Comparison of ENCODE assay signal across 14 mouse cellular contexts in the genomic region with DNA sequence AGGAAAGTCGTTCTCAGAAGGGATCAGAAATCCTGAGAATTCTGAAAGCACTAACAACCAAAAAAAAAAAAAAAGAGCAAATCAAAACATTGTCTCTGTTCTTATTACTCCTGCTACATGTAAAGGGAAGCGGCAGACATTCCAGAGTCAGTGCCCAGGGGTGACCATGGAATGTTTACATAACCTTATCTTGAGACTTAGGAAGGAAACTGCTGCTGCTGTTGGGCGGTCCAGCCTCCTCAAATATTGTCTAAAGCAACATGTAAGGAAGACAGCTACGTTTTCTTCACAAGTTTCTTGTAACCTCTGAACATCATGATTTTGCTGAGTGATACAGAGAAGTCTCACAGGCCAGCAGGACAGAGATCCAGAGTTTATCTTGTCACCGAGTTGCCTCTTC. TPM values are rescaled to one million over a fixed set of nuclear protein-coding genes. Genes with fewer than 3 reads are reported as not detected.
DNase-seq lines count a peak whose midpoint lies in the region; ATAC-seq and TF ChIP-seq lines count a peak whose summit lies in the region.
"Had no signal": no experiment of that assay in that cellular context is flagged by ENCODE, and none has a peak within 500 bp of the region (broad histone marks: within the 10 kb centered on the region; RNA-seq: fewer than 3 reads in every experiment).

No protein-coding gene starts in this region.

- no peaks in the 10 kb centered on the region; the same call in 1 of the 2 replicates for H3K36me3 ChIP-seq in liver, adult 2 months (ENCODE audit: control insufficient read depth, insufficient read depth, low read length)
- H3K36me3 ChIP-seq in liver, embryonic 12.5 days: no peaks in the 10 kb centered on the region
- H3K36me3 ChIP-seq in heart, embryonic 11.5 days (ENCODE audit: control insufficient read depth, insufficient read depth, low read length): no peaks in the 10 kb centered on the region
- H3K36me3 ChIP-seq in kidney, embryonic 16.5 days (ENCODE audit: insufficient read depth, low read length): no peaks in the 10 kb centered on the region
- H3K36me3 ChIP-seq in myocyte (ENCODE audit: control insufficient read depth, insufficient read depth): no peaks in the 10 kb centered on the region
- H3K36me3 ChIP-seq: forebrain, embryonic 12.5 days; limb, embryonic 15.5 days; neural tube, embryonic 12.5 days; stomach, embryonic 15.5 days had no signal

- TF ChIP-seq CTCF in liver, adult 2 months (IDR thresholded peaks at IDR 0.05; ENCODE audit: low read depth, low read length): no peak

- DNase-seq in liver, adult 2 months (ENCODE audit: extremely low read depth, low read depth, low spot score): peak; percentile 45
- DNase-seq in testis, postnatal 14 days (ENCODE audit: low spot score): no peak
- DNase-seq in right cerebral cortex, postnatal 14 days: no peak
- DNase-seq in testis, postnatal 10 days (ENCODE audit: low spot score): no peak

- no peak for TF ChIP-seq POLR2A in liver, adult 2 months (IDR thresholded peaks at IDR 0.05; ENCODE audit: extremely low read depth, insufficient read depth, low read length)
- no peak for TF ChIP-seq POLR2A in myocyte (IDR thresholded peaks at IDR 0.05; ENCODE audit: insufficient read length, low read depth)

- no peaks in the 10 kb centered on the region for H3K9me3 ChIP-seq in liver, embryonic 12.5 days (replicated peaks)
- H3K9me3 ChIP-seq in heart, embryonic 11.5 days (replicated peaks; ENCODE audit: control insufficient read depth, low read length): no peaks in the 10 kb centered on the region
- no peaks in the 10 kb centered on the region for H3K9me3 ChIP-seq in kidney, embryonic 16.5 days (ENCODE audit: low read length)
- H3K9me3 ChIP-seq: forebrain, embryonic 12.5 days; limb, embryonic 15.5 days; neural tube, embryonic 12.5 days; stomach, embryonic 15.5 days had no signal

- H3K79me2 ChIP-seq in liver, adult 2 months (ENCODE audit: control insufficient read depth, insufficient read depth, low read length): peaks cover 28% of the 10 kb centered on the region
- H3K79me2 ChIP-seq in myocyte (ENCODE audit: control insufficient read depth, insufficient read depth): peaks cover 60% of the 10 kb centered on the region

- H3K27ac ChIP-seq in liver, adult 2 months (replicated peaks; ENCODE audit: insufficient read depth, low read depth, low read length): no peak overlapping the region; the same call in 1 of the 2 replicates
- H3K27ac ChIP-seq in liver, embryonic 12.5 days: no peak overlapping the region
- H3K27ac ChIP-seq in heart, embryonic 11.5 days (ENCODE audit: low read depth, low read length): no peak overlapping the region
- H3K27ac ChIP-seq in kidney, embryonic 16.5 days (ENCODE audit: low read length): peak overlapping the region; percentile 65; the same call in 1 of the 2 replicates
- H3K27ac ChIP-seq: forebrain, embryonic 12.5 days; limb, embryonic 15.5 days; neural tube, embryonic 12.5 days; stomach, embryonic 15.5 days had no signal

- 9% methylated on average over 5 of the region's 5 CpGs for WGBS in liver, adult 2 months
- WGBS in liver, embryonic 12.5 days (ENCODE audit: insufficient replicate concordance): 19% methylated on average over 5 of the region's 5 CpGs
- 6% methylated on average over 5 of the region's 5 CpGs for WGBS in heart, embryonic 11.5 days (ENCODE audit: insufficient replicate concordance)
- WGBS in kidney, embryonic 16.5 days: 5% methylated on average over 5 of the region's 5 CpGs

- no peak overlapping the region for H3K4me3 ChIP-seq in liver, adult 2 months (ENCODE audit: insufficient read depth, low read depth, low read length)
- no peak overlapping the region for H3K4me3 ChIP-seq in liver, embryonic 12.5 days
- no peak overlapping the region for H3K4me3 ChIP-seq in heart, embryonic 11.5 days (ENCODE audit: low read depth, low read length)
- no peak overlapping the region for H3K4me3 ChIP-seq in kidney, embryonic 16.5 days (ENCODE audit: low read length)
- H3K4me3 ChIP-seq in myocyte: no peak overlapping the region
- H3K4me3 ChIP-seq: forebrain, embryonic 12.5 days; limb, embryonic 15.5 days; neural tube, embryonic 12.5 days; stomach, embryonic 15.5 days had no signal

- peaks cover 24% of the 10 kb centered on the region for H3K4me1 ChIP-seq in liver, adult 2 months (ENCODE audit: control insufficient read depth, insufficient read depth, low read length)
- peaks cover 2% of the 10 kb centered on the region; the same call in 1 of the 2 replicates for H3K4me1 ChIP-seq in liver, embryonic 12.5 days
- H3K4me1 ChIP-seq in heart, embryonic 11.5 days (ENCODE audit: control insufficient read depth, insufficient read depth, low read length): peaks cover 4% of the 10 kb centered on the region
- peaks cover 11% of the 10 kb centered on the region for H3K4me1 ChIP-seq in kidney, embryonic 16.5 days (ENCODE audit: insufficient read depth, low read length)
- H3K4me1 ChIP-seq: forebrain, embryonic 12.5 days; limb, embryonic 15.5 days; neural tube, embryonic 12.5 days; stomach, embryonic 15.5 days had no signal

- no peak overlapping the region for H3K9ac ChIP-seq in liver, adult 2 months (ENCODE audit: low read depth, low read length)
- no peak overlapping the region for H3K9ac ChIP-seq in liver, embryonic 12.5 days
- H3K9ac ChIP-seq in heart, embryonic 11.5 days (ENCODE audit: low read depth, low read length): no peak overlapping the region
- H3K9ac ChIP-seq in kidney, embryonic 16.5 days (replicated peaks; ENCODE audit: low read length): no peak overlapping the region
- H3K9ac ChIP-seq: forebrain, embryonic 12.5 days; limb, embryonic 15.5 days; neural tube, embryonic 12.5 days; stomach, embryonic 15.5 days had no signal

- no peak for ATAC-seq in liver, embryonic 12.5 days
- ATAC-seq in heart, embryonic 11.5 days (replicated peaks; ENCODE audit: insufficient number of reproducible peaks, low FRiP score, low TSS enrichment): peak; percentile 65; the same call in 1 of the 2 replicates
- ATAC-seq in kidney, embryonic 16.5 days (ENCODE audit: low FRiP score, low TSS enrichment): peak; percentile 89
- ATAC-seq: inflammation-experienced regulatory T-cells, adult 6 months had no signal

- H3K27me3 ChIP-seq in liver, adult 2 months (ENCODE audit: control insufficient read depth, insufficient read depth, low read length): no peaks in the 10 kb centered on the region
- no peaks in the 10 kb centered on the region for H3K27me3 ChIP-seq in liver, embryonic 12.5 days (replicated peaks)
- no peaks in the 10 kb centered on the region for H3K27me3 ChIP-seq in heart, embryonic 11.5 days (ENCODE audit: control insufficient read depth, insufficient read depth, low read length)
- H3K27me3 ChIP-seq in kidney, embryonic 16.5 days (ENCODE audit: insufficient read depth, low read length): no peaks in the 10 kb centered on the region
- H3K27me3 ChIP-seq in myocyte (ENCODE audit: control insufficient read depth, insufficient read depth, insufficient read length): no peaks in the 10 kb centered on the region
- H3K27me3 ChIP-seq: forebrain, embryonic 12.5 days; limb, embryonic 15.5 days; neural tube, embryonic 12.5 days; stomach, embryonic 15.5 days had no signal

- H3ac ChIP-seq in myocyte (ENCODE audit: control insufficient read depth, insufficient read length): no peak overlapping the region

- no peak overlapping the region for H3K4me2 ChIP-seq in liver, embryonic 12.5 days
- H3K4me2 ChIP-seq in heart, embryonic 11.5 days: peak overlapping the region; percentile 41
- 0 out of 2 replicates have a peak overlapping the region, but pooled peaks have one; percentile 21 for H3K4me2 ChIP-seq in kidney, embryonic 16.5 days (replicated peaks; ENCODE audit: low read depth, low read length)
- H3K4me2 ChIP-seq in myocyte (ENCODE audit: low read depth): peak overlapping the region; percentile 40
- H3K4me2 ChIP-seq: forebrain, embryonic 12.5 days; limb, embryonic 15.5 days; neural tube, embryonic 12.5 days; stomach, embryonic 15.5 days had no signal

TF ChIP-seq in myocyte, 11 proteins besides CTCF, POLR2A, EP300 and RAD21:
- TF ChIP-seq TCF12 (IDR thresholded peaks at IDR 0.05; ENCODE audit: insufficient read depth, poor library complexity, severe bottlenecking): no peak
- no peak for TF ChIP-seq CEBPB (IDR thresholded peaks at IDR 0.05; ENCODE audit: insufficient read depth, poor library complexity, severe bottlenecking)
- no peak for TF ChIP-seq MYOD1 (IDR thresholded peaks at IDR 0.05; ENCODE audit: control insufficient read depth in 1 of 3, insufficient read length in 2 of 3, low read depth in 2 of 3)
- TF ChIP-seq SRF (IDR thresholded peaks at IDR 0.05; ENCODE audit: control insufficient read depth, insufficient read length, low read depth): no peak
- TF ChIP-seq POLR2AphosphoS2 (IDR thresholded peaks at IDR 0.05; ENCODE audit: insufficient read length, low read depth): no peak
- TF ChIP-seq E2F4 (IDR thresholded peaks at IDR 0.05; ENCODE audit: insufficient read depth): no peak
- no peak for TF ChIP-seq MAX (IDR thresholded peaks at IDR 0.05; ENCODE audit: low read depth)

RNA-seq across cellular contexts. Expression of a gene that starts 8.0 kb away (rescaled TPM):
- 94.7 and 99.5 TPM in 2 replicates for total RNA-seq in liver, adult 2 months (2014; rRNA removed)
- 14.8 and 19.4 TPM in 2 replicates for polyA plus RNA-seq in liver, adult 2 months (2012; rRNA removed)
- 6.0 and 7.0 TPM in 2 replicates for polyA plus RNA-seq in liver, embryonic 12.5 days (2016; fragmentation: Nextera tagmentation; extraction: Ambion mirVana)
- 8.4 and 11.1 TPM in 2 replicates for polyA plus RNA-seq in heart, embryonic 11.5 days (2014; fragmentation: Nextera tagmentation; extraction: Ambion mirVana)
- polyA plus RNA-seq in kidney, embryonic 16.5 days (2015; fragmentation: Nextera tagmentation; extraction: Ambion mirVana): 5.9 and 9.1 TPM in 2 replicates
- 3.1 TPM for polyA plus RNA-seq in myocyte (2012; fragmentation: generic; extraction: Trizol)

RNA-seq across cellular contexts. Expression of a gene that starts 36.5 kb away (rescaled TPM):
- total RNA-seq in liver, adult 2 months (2014; rRNA removed): not detected in 2 replicates
- polyA plus RNA-seq in liver, adult 2 months (2012; rRNA removed): not detected in 2 replicates
- polyA plus RNA-seq in liver, embryonic 12.5 days (2016; fragmentation: Nextera tagmentation; extraction: Ambion mirVana): not detected in 2 replicates
- not detected in 2 replicates for polyA plus RNA-seq in heart, embryonic 11.5 days (2014; fragmentation: Nextera tagmentation; extraction: Ambion mirVana)
- not detected in 2 replicates for polyA plus RNA-seq in kidney, embryonic 16.5 days (2015; fragmentation: Nextera tagmentation; extraction: Ambion mirVana)
- not detected for polyA plus RNA-seq in myocyte (2012; fragmentation: generic; extraction: Trizol)
- polyA plus RNA-seq: brain, embryonic 14.5 days; forebrain, embryonic 12.5 days; inflammation-experienced regulatory T-cells, adult 6 months; limb, embryonic 15.5 days; neural tube, embryonic 12.5 days; stomach, embryonic 15.5 days had no signal

RNA-seq across cellular contexts. Expression of a gene that starts 46.2 kb away (rescaled TPM):
- total RNA-seq in liver, adult 2 months (2014; rRNA removed): 25.3 and 31.0 TPM in 2 replicates
- polyA plus RNA-seq in liver, adult 2 months (2012; rRNA removed): 3.9 and 15.6 TPM in 2 replicates
- 11.8 and 12.0 TPM in 2 replicates for polyA plus RNA-seq in liver, embryonic 12.5 days (2016; fragmentation: Nextera tagmentation; extraction: Ambion mirVana)
- polyA plus RNA-seq in heart, embryonic 11.5 days (2014; fragmentation: Nextera tagmentation; extraction: Ambion mirVana): 13.8 and 17.9 TPM in 2 replicates
- polyA plus RNA-seq in kidney, embryonic 16.5 days (2015; fragmentation: Nextera tagmentation; extraction: Ambion mirVana): 21.5 and 21.6 TPM in 2 replicates
- polyA plus RNA-seq in myocyte (2012; fragmentation: generic; extraction: Trizol): 7.2 TPM
